Mouse (Mus musculus) brain, embryonic 18.5 days (tissue): Measurements from ENCODE around the gene Tcf20.

Experiments used
- DNase-seq: peaks from one replicate; pipeline ENCODE4 v3.0.0-alpha.2; 2012; ENCODE audit warnings: low read depth, low spot score

Gene Tcf20

DNA sequence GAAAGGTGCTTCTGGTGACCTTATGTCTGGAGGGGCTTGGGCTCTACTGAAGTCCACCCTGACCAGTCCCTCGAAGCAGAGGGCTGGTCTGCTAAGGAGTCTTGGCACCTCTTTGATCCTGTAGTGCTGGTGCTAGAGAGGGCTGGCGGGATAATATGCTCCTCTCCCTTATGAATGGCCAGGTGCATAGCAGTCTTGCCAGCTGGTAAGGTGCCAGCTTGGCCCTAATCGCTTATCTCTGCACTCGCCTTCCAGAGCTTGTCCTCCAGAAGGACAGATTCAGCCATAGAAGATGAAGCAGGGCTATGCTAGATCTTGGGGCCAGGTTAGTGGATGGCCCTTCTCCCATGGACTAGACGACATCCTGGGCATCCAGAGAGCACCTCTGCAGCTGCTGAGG is 64.1 kb downstream of the Tcf20 start:
- DNase-seq, result no peak

DNA sequence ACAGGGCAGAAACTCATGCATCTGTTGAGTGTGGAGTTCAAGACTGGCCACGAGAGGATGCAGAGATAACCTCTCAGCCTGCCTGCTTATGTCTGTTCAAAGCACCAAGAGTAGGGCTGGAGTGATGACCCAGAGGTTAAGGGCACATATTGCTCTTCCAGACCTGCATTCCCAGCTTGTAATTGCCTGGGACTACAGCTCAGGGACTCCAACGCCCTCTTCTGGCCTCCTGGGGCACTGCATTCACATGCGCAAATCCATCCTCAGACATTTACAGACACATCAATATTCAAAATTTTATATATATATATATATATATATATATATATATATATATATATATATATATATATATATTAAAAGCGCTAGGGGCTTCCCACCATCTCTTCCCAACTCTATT is 64.9 kb downstream of the Tcf20 start:
- DNase-seq, result no peak

DNA sequence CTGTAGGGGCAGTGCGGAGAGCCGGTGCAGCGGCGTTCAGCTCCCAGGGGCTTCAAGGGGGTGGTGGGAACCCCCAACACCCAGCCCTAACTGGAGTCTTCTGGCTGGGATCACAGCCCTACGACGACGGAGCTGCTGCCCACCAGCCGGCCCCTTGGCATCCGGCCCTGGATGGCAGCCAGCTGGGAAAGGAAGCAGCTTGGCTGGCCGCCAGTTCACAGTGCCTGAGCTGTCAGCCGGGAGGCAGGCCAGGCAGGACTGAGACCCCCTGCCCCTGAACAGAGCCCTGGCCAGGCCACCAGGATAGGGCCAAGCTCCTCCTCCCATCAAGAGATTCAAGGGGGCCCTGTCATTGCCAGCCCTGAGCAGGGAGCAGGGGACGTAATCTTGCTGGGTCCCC is 65.6 kb downstream of the Tcf20 start:
- peak; percentile 63 for DNase-seq

DNA sequence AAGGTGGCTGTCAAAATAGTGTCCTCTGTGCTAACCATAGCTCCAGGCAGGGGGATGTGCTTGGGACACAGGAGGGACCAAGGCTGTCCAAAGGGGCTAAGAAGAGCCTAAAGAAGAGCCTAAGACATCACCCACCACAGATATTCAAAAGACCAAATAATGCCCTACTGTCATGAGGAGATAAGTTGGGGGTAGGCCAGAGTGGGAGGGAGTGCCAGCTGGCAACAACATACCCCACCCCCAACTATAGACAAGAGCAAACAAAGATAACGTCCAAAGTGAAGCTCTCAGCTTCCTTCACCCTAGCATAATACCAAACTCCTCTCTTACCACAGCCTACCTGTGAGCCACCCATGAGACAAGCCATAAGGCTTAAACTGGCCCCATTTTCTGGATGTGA is 66.1 kb downstream of the Tcf20 start:
- DNase-seq, result no peak

DNA sequence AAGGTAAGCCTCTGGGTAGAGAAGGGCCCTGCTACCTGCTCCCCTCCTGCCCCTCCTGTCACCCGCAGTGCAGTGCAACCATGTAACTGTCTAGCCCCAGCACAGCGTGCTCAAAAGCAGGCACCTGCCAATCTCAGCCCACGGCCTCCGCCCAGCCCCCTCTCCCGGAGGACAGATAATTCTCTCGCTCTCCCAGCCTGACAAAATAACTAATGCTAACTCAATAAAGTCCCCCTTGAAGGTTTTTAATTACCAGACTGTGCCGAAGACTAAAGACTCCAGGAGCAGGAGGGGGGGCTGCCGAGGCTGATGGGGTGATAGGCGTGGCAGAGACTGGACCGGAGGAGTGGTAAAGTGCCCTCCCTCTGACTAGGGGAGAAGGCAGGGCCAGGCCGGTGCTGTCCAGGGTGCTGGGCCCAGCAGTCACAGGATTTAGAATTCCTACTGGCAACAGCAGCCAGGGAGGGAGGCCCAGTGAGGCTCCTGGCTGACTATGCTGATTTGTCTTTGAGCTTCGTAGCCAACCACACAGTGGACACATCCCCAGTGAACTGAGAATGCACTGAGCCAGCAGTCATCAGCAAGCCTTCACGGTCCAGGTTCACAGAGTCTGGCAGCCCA is 66.7 kb downstream of the Tcf20 start:
- no peak for DNase-seq

DNA sequence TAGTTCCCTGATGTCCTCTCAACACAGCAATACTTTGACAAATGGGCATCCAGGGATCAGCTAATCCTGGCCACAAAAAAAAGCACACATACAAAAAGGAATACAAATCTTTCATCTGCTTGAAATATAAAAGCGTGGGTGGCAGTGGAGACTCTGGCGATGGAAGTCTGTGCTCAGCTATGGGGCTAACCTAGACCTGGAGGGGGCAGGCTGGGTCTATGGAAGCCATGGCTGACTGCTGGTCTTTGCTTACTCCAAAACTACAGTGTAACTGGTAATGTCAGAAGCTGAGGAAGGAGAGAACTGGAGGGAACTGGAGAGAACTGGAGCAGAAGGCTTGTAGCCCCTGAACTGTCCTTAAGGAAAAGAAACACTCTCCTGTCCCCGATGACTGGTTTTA is 69.7 kb downstream of the Tcf20 start:
- DNase-seq, result no peak

DNA sequence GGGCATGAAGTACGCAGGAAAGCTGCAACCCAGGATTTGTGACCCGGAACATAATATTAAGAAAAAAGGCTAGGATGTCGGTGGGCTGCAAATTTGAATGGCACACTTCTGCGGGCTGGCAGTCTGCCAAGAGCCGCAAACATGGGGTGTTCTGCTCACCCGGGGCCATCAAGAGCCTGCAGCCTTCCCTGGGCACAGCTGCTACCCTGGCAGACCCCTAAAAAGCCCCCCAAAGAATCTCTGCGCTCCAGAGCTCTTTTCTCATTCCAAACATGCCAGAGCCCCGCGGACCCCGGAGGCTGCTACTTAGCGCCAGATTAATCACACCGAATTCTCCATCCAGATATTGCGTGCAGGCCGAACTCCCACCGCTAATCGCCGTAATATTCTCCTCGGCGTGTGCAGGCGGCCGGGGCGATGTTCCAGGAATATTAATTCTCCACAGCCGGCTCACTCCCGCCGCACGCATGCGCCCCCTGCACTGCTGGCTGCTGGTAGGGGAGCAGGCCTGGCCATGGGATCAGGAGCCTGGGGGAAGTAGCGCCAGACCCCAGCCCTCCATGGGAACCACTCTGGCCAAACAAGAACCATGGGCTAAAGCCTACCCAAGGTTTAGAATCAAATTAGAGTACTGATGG is 70.3 kb downstream of the Tcf20 start:
- DNase-seq, result peak; percentile 63

DNA sequence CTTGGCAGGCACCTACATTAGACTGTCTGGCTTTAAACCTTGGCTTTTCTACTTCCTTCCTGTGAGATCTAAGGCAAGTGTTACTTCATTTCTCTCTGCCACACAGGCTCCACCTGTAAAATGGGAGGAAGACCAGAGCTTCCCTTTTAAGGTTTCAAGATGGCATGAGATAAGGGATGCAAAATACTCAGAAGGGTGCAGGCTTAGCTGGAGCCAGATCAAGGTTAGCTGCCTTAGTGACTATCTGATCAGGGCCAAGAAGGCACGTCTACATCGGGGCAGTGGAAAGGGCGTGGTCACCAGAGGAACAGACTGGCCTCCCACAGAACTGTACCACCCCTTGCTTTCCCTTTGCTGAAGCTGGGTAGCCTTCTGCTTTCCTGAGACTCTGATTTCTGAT is 73.2 kb downstream of the Tcf20 start:
- DNase-seq, result no peak

DNA sequence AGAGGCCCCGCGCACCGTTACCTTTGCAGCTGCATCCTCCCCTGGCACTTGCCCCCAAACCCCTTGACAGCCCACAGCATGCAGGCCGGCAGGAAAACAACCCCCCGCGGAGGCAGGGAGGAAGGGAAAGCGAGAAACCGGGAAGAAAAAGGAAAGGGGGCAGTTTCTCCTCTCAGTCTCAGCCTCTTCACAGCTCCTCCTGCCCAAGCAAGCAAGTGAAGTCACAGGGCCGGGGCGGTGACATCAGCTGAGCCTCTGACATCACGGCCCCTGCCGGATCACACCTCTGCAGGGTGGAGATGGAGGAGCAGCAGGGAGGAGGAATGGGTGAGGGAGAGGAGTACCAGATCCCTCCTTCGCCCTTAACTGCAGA is 75.7 kb downstream of the Tcf20 start:
- DNase-seq, result no peak

DNA sequence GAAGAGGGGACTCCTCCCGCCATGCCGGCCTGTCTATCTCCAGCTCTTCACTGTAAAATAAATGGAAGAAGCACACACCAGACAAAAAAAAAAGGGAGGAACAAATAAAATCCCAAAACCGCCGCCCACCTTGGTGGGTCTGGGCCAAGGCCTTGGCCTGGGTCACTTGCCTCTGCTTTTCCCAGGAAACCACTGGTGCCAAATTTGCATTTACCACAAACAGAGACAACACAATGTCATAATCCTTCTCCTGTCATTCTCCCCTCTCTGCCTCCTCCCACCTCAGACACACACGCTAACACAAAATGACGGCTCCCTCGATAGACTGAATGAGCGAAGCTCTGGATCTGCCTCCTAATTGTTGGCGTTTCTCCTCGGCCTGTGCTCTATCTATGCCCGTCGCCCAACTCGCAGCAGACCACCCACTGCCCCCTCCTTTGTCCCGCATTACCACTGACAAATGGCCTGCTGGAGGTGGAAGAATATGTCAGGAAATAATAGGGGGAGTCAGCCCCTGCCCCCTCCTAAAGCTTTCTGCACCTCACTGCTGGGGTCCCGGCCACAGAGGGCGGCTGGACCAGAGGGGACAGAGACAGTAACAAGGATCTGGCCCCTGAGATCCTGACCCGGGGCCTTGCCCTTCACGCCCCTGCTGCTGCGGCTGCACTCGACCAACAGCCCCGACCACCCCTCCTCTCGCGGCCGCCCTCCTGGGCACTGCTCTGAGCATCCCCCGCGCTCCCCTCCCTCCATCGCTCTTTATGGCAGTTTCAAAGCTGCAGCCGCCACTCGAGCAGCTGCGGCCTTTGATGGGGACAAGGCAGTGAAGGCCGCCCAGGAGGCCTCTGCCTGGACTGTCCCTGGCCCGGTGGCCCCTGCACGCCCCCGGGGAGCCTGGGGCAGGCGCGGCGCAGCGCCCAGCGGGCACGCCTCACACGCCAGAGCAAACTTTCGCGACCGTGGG is 76.4 kb downstream of the Tcf20 start:
- DNase-seq, result no peak

DNA sequence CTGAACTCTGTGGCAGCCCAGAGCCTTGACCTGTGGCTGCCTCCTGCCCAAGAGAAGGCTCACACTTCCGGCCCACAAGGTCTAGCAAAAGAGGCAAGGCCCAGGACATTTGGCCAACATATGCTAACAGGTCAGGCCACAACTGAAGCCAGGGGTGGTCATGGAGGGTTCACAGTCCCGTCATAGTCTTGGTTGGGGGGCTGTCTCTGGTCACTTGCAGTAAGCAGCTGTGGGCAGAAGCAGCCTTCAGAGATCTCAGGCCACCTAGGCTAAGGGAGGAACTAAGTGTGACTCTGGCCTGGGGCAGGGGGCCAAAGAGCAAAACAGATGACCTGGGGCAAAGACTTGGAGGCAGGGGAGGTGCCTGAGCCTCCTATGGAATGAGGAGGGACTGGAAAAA is 77.1 kb downstream of the Tcf20 start:
- DNase-seq, result no peak

DNA sequence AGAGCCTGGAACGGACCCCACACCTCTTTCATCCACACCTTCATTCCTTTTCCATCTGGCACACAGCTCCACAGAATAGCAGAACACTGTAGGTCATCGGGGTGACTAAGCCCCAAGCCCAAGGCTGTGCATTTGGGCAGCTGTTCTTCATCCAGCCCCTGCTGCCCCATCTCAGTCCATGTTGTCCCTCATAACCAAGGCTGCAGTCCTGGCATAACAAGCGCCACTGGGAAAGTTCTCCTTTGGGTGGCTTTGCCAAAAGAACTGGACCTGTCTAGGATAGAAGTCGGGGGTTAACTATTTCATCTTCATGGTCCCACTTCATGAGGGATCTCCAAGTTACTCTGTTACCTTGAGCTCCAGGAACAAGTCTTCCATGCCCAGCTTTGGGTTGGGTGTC is 77.9 kb downstream of the Tcf20 start:
- no peak for DNase-seq

DNA sequence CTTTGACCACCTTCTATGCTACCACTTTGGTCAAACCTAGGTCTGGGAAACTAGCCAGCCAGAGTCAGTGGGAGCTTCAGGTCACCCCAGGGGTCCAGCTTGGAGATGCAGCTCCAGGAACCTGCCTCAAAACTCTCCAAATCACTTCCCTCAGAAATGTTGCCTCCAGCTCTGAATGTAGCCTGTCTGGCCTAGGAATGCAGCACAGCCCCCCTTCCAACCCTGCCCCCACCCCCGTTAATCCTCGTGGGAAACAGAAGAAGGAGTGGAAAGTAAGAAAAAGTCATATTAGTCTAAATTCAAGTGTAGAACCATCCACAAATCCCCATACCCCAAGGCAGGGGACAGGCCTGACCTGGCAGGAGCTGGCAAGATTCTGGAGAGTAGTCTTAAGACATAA is 79.2 kb downstream of the Tcf20 start:
- no peak for DNase-seq

DNA sequence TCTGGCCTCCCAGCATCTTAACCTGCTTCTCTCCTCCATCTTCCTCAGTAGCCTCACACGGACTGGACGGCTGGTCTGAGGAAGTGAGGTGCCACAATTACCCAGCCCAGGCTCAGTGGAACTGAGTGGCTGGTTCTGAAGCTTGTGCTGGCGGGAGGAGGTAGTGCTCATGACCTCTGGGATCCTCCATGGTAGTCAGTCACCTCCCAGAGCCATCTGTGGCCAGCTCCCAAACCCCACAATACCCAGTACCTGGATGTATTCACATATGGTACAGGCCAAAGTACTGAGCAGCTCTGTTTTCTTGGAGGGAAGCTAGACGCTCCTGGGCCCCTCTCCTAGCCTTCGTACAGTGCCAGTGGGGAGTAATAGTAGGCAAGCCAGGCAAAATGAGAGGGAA is 80.4 kb downstream of the Tcf20 start:
- DNase-seq, result no peak

DNA sequence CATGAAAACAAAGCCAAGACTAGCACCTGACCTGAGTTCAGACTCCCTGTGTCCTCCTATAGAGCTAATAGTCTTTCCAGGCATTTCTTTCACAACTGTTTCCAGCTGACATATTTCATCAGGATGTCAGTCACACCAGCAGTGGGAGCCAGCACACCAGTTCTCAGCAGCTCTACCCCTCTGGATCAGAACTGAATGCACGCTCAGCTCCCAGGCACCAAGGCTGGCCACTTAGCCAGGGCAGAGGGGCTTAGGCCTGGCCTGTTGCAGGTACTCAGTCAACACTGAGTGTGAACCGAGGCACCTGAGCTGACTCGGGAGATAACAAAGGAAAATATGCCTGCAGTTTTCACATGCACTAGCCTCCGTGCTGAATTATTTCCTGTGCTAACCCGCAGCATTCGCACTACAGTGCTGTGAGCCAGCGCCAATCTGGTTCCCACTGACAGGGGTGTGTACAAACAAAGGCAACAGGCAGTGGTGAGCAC is 81.1 kb downstream of the Tcf20 start:
- no peak for DNase-seq

DNA sequence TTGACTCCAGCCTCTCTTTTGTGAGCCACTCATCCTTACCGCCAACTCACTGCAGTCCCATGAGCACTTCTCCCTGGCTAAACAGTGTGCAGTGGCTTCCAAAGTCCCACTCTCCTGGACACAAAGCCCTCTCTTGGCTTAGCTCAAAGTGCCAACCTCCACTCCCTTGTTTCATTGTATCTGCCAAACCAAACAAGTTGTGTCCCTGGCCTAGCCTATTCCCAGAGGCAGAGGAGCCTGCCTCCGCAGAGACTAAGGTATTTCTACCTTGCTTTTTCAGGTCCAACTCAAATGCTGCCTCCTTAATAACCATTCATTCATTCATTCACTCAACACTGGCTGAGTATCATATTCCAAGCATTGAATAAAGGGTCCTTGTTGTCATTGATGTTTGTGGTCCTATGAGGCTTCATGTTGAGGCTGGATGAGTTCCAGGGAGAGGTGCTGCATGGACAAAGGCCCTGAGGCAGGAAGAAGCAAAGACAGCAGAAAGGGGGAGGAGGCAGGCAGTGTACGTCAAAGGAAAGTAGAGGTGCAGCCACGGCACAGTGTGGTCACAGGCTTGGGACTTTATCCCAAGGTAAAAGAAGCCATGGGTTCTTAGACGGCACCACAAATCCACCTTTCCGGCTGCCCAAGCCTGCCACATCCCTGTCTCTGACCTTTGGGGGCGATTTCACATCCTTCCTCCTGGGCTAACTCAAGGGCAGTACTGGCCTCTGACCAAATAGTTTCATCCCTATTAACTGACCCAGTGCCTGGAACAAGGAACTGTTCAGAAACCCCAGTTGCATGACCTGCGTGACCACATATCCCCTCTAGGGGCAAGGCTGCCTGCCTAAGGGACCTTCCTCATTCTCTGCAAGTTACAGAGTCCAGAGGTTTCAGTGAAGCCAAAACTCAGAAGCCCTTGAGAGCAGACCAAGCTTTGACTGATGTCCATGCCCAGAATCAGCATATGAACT is 82.0 kb downstream of the Tcf20 start:
- no peak for DNase-seq

DNA sequence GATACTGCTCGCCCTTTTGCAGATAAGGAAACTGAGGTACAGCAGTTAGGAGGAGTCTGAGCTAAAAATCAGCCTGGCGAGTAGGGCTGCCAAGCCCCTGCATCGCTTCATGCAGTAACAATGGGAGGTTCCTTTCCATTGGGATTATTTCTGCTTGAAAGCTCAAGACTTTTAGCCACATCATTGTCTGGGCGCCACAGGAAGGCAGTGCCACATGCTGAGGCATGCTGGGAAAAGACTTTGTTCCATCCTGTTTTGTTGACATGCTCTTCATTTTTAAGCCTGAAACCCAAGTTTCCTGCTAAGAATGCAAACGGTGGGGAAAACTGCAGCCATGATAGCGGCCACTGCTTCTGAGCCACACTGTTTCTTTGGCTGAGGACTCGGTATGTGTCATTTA is 83.1 kb downstream of the Tcf20 start:
- no peak for DNase-seq

DNA sequence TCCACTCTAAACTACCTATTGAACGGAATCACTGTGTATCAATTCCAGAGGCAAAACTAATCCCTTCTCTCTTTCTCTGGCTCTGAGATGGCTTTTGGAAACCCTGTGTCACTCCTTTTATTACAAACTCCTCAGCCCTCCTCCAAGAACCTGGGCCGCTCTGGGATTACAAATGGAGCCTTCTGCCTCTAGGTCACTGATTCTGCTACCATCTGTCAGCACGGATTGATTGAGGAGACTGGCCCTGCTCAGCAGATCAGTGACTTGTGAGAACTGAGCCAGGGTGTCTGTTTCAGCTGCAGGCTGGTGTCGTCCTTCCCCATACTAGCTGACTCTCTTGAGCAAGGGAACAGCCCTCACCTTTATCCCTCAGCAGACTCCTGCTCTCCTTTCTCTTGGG is 85.2 kb downstream of the Tcf20 start:
- DNase-seq, result no peak

DNA sequence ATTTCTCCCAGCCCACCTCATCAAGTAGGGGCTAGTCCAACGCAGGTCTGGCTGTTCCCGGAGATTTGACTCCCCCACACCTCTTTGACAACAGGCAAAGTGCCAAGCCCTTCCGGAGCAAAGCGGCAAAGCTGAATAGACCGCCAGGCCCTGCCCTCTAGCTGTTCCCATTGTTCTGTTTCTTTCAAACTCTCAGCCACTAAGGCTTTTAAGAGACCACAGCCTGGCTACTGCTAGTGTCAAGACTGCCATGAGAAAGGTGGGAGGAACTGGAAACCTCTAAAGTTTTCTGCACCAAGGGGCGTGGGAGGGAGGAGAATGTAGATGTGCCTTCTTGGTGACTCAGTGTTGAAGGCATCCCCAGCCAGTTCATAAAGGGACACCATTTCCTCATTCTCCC is 86.4 kb downstream of the Tcf20 start:
- DNase-seq, result no peak

DNA sequence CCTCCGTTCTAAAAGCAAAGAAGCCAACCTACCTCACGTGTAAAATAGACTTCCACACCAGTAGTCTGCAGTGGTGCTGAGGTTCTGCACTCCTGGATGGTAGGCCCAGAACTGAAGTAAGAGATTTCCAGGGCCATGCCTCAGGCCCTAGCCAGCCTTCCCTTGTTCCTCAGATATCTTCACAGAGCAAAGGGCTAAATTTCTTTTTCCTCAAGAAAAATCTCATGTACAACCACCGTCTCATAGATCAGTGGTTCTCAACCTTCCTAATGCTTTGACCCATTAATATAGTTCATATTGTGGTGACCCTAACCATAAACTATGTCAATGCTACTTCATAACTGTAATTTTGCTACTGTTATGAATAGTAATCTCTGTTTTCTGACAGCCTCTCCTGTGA is 87.3 kb downstream of the Tcf20 start:
- DNase-seq, result no peak

DNA sequence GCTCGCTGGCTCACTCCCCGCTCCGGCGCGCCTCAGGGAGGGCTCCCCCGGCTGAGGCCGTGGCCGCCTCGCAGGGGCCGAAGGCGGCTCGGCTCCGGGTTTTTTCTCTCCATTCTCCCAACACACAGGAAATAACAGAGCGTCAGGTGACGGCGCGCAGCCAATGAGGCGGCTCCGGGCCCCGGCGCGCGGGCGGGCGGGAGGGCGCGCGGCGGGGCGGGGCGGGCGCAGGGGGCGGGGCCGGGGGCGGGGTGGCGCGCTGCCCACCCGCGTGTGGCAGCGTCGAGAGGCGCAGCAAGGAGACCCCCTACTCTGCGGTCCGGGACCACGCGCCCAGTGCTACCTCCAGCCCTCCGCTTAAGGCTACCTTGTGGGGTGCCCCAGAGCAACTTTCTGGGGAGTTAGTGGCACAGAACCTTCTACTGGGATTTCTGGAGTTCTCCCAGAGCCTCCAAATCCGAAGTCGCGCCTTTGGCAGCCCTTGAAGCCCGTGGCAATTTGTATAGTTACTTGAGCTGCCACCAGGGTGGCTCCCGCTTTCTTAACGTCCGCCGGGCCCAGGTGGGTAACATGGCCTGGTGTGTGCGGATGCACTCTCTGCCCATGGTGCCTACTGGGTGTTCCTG is 87.9 kb downstream of the Tcf20 start:
- DNase-seq, result peak; percentile 60
